Mouse (Mus musculus): ENCODE measurements around the gene Neu1.

DNA sequence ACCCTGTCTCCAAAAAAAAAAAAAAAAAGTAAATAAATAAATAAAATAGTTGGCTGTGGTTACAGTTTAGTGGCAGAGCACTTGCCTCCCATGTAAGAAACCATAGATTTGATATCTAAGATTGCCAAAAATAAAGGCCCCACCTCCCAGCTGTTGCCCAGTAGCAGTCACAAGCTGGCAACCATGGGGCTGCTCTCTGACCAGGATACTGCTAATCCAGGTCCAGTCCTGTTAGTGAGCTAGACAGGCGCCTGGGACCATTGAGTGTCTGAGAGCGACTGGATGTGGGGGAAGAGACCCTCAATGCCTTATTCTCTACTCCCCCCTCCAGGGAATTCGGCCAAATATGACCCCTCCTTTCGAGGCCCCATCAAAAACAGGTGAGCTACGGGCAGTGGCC is 14.7 kb upstream of the Neu1 start:
- TF ChIP-seq CTCF (IDR thresholded peaks at IDR 0.05; ENCODE audit: low read depth): no peak
- no peak for TF ChIP-seq EP300 (IDR thresholded peaks at IDR 0.05; ENCODE audit: low read depth)

Measured in liver, embryonic 14.5 days (tissue).